Mouse (Mus musculus) c-Kit-positive CD71-negative TER-119-negative erythroid progenitor cells, embryonic 14.5 days (primary cell): Measurements from ENCODE around the gene Piga.

Experiments
- DNase-seq: peaks from one replicate; pipeline ENCODE4 v3.0.0-alpha.2; 2013; ENCODE audit warnings: low read depth

The Piga gene

GRCm38 (mm10) chrX:164419471-164419939 lies at the start of gene Piga:
Gene Piga (plus strand): TSS chrX:164419787.
- peak; percentile 75 for DNase-seq

GRCm38 (mm10) chrX:164370576-164370975 lies 49.0 kb upstream of the Piga start:
- no peak for DNase-seq

- no peak for DNase-seq
These were observed 46.5 kb upstream of the Piga start, which contains the start of gene Vegfd for GRCm38 (mm10) chrX:164373081-164373480. Gene Vegfd (plus strand): TSS chrX:164373378.

- no peak for DNase-seq
These were observed 45.0 kb upstream of the Piga start for GRCm38 (mm10) chrX:164374586-164374985.

GRCm38 (mm10) chrX:164379721-164380120 lies 39.9 kb upstream of the Piga start:
- DNase-seq, result no peak

GRCm38 (mm10) chrX:164381618-164382408 lies 37.8 kb upstream of the Piga start:
- DNase-seq, result peak; percentile 60

GRCm38 (mm10) chrX:164394091-164394490 lies 25.5 kb upstream of the Piga start:
- no peak for DNase-seq

- peak; percentile 8 for DNase-seq
These were observed 21.1 kb upstream of the Piga start for GRCm38 (mm10) chrX:164398456-164398855.

GRCm38 (mm10) chrX:164405080-164405649 lies 14.4 kb upstream of the Piga start:
- DNase-seq, result no peak

- no peak for DNase-seq
These were observed 13.2 kb upstream of the Piga start for GRCm38 (mm10) chrX:164406133-164407022.

GRCm38 (mm10) chrX:164408301-164408927 lies 11.2 kb upstream of the Piga start:
- no peak for DNase-seq

GRCm38 (mm10) chrX:164410562-164410961 lies 9.0 kb upstream of the Piga start:
- no peak for DNase-seq

- DNase-seq, result no peak
These were observed 2.8 kb upstream of the Piga start for GRCm38 (mm10) chrX:164416803-164417202.

- DNase-seq, result no peak
These were observed 1.6 kb upstream of the Piga start for GRCm38 (mm10) chrX:164418008-164418407.

GRCm38 (mm10) chrX:164419955-164420354 lies 368 bp downstream of the Piga start:
- no peak for DNase-seq

GRCm38 (mm10) chrX:164420518-164420917 lies 931 bp downstream of the Piga start:
- DNase-seq, result no peak

- no peak for DNase-seq
These were observed 5.2 kb downstream of the Piga start for GRCm38 (mm10) chrX:164424821-164425220.

GRCm38 (mm10) chrX:164427295-164427694 lies 7.7 kb downstream of the Piga start:
- DNase-seq, result no peak

GRCm38 (mm10) chrX:164428224-164428623 lies 8.6 kb downstream of the Piga start:
- no peak for DNase-seq

- DNase-seq, result no peak
These were observed 11.0 kb downstream of the Piga start for GRCm38 (mm10) chrX:164430621-164431020.

GRCm38 (mm10) chrX:164431133-164431532 lies 11.5 kb downstream of the Piga start:
- no peak for DNase-seq

GRCm38 (mm10) chrX:164431541-164431940 lies 12.0 kb downstream of the Piga start:
- no peak for DNase-seq
